Mouse (Mus musculus) kidney, adult 2 months (tissue): ENCODE results near the gene Caskin2. TPM values are rescaled to one million over a fixed set of nuclear protein-coding genes. Genes with fewer than 3 reads are reported as not detected.

Source experiments
- DNase-seq: peaks from one replicate; pipeline ENCODE4 v3.0.0; 2021
- H3K27ac ChIP-seq: fragments of 200-500 bp; 2 replicates; pipeline ENCODE4 v1.5.1; 2012; ENCODE audit warnings: low read depth, low read length, control low read depth, inconsistent platforms; ENCODE audit not compliant: insufficient read depth
- H3K27me3 ChIP-seq: fragments of 200-500 bp; replicated peaks from 2 replicates; pipeline ENCODE4 v1.6.1; 2012; ENCODE audit warnings: mild to moderate bottlenecking, moderate library complexity, low read length, inconsistent platforms; ENCODE audit not compliant: control insufficient read depth, insufficient read depth
- H3K36me3 ChIP-seq: fragments of 200-500 bp; 2 replicates; pipeline ENCODE4 v1.6.1; 2012; ENCODE audit warnings: mild to moderate bottlenecking, moderate library complexity, low read length, inconsistent platforms; ENCODE audit not compliant: control insufficient read depth, insufficient read depth
- H3K4me1 ChIP-seq: fragments of 200-500 bp; 2 replicates; pipeline ENCODE4 v1.6.1; 2011; ENCODE audit warnings: low read length; ENCODE audit not compliant: control insufficient read depth, insufficient read depth
- H3K4me3 ChIP-seq: fragments of 200-500 bp; 2 replicates; pipeline ENCODE4 v1.5.1; 2011; ENCODE audit warnings: mild to moderate bottlenecking, low read depth, low read length, control low read depth; ENCODE audit not compliant: insufficient read depth
- CTCF ChIP-seq: fragments of 200-500 bp; conservative IDR thresholded peaks from 2 replicates; pipeline ENCODE4 v1.5.1; 2011; ENCODE audit warnings: low read depth, mild to moderate bottlenecking, control low read depth, low read length, moderate library complexity, mixed read lengths; ENCODE audit not compliant: insufficient read depth, insufficient read length
- POLR2A ChIP-seq: fragments of 200-500 bp; IDR thresholded peaks from one replicate; pipeline ENCODE4 v1.6.1; 2011; ENCODE audit warnings: low read depth, low read length, control low read depth
- WGBS: fragments of 180-500 bp; shearing (Covaris S2); methylation state at CpG from one replicate; pipeline ENCODE4 v1.1.7; 2018; 5-methylcytosine and 5-hydroxymethylcytosine counted together
- polyA plus RNA-seq: library from polyadenylated mRNA; depleted of rRNA; stranded (reverse); fragments of >200 nt; gene quantifications from 2 replicates; pipeline ENCODE4 v1.2.3, GENCODE M21; 2012

The Caskin2 gene
- polyA plus RNA-seq, 1 experiment: 36.9 TPM

DNA sequence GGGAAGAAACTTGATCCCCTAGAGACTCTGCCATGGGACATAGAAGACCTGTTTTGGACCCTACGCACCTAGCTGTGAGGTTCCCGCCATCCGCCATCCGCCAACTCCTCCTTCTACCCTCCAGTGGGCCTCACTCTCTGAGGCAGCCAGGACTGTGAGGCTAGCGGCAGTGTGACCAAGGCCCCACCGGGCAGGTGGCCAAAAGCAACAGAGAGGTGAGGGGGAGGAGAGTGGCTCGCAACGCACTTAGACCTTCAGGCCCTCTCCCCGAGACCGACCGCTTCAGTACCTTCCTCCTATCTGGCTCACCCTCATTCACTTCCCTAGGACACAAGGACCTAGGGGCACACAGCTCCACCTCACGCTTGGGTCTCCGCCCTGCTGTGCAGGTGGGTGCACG lies 3.1 kb downstream of the Caskin2 start:
- TF ChIP-seq CTCF (no peak), POLR2A (no peak)
- H3K27me3 ChIP-seq: no peaks in the 10 kb centered on the region
- peak overlapping the region; percentile 49 for H3K27ac ChIP-seq
- WGBS: 10% methylated on average over 14 of the region's 14 CpGs
- H3K4me3 ChIP-seq: peak overlapping the region; percentile 81
- H3K4me1 ChIP-seq: peaks cover 34% of the 10 kb centered on the region; the same call in 1 of the 2 replicates
- H3K36me3 ChIP-seq: peaks cover 1% of the 10 kb centered on the region; the same call in 1 of the 2 replicates
- DNase-seq: peak; percentile 90

DNA sequence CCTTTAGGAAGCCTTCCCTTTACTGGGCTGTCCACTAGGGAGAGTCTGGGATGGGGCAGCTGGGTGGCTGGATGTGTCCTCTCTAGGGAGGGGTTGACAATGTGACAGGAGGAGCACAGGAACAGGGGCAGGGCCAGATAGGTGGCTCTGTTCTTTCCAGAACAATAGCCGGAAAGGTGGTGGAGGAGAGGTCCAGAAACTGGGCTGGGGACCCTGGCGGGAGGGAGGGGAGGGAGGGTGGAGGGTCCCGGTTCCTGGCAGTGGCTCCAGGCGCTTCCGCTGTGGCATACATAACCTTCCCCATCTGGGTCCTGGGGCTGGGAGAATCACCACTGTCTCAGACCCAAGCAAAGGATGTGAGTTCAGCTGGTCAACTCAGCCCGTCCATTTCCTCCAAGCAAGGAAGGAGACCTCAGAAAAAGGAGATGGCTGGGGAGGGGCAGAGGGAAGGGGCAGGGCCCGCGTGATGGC lies 4.1 kb downstream of the Caskin2 start:
- Histone ChIP-seq H3K36me3 (peaks cover 5% of the 10 kb centered on the region; the same call in 1 of the 2 replicates), H3K27me3 (no peaks in the 10 kb centered on the region), H3K4me3 (no peak overlapping the region), H3K27ac (peak overlapping the region; percentile 49), H3K4me1 (peaks cover 30% of the 10 kb centered on the region; the same call in 1 of the 2 replicates)
- peak; percentile 88 for DNase-seq
- WGBS: 57% methylated on average over 8 of the region's 8 CpGs
- TF ChIP-seq CTCF (no peak), POLR2A (no peak)

DNA sequence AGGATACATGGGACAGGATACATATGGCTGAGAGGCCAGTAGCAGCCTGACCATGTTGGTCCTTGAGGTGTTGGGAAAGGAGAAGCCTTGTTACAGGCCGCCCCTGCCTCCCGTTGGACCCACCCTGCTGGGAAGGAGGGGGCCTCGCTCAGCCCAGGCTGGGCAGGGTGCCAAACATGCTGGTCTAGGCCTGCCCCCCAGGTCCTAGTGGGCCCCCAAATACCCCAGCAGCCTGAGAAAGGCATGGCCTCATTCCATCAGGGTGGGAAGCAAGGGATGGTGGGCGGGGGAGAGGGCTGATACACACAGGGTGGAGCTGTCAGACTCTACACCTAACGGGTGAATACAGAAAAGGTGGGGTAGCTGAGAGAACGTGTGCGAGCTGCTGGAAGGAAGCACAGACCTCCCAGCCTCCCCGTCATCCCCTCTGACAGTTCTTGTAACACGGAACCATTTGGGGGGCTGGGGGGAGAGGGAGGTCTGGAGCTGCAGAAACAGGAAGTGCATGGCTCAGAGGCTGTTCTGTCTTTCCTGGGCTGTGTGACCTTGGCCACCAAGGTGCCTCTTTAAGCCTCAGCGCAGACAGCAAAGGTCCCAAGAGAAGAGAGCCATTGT lies 4.6 kb downstream of the Caskin2 start:
- H3K27ac ChIP-seq: peak overlapping the region; percentile 33
- no peaks in the 10 kb centered on the region for H3K27me3 ChIP-seq
- H3K36me3 ChIP-seq: peaks cover 5% of the 10 kb centered on the region; the same call in 1 of the 2 replicates
- H3K4me1 ChIP-seq: peaks cover 26% of the 10 kb centered on the region; the same call in 1 of the 2 replicates
- TF ChIP-seq CTCF (no peak), POLR2A (no peak)
- H3K4me3 ChIP-seq: 0 out of 2 replicates have a peak overlapping the region, but pooled peaks have one; percentile 1
- DNase-seq: peak; percentile 59
- whole genome bisulfite sequencing: 33% methylated on average over 10 of the region's 10 CpGs

DNA sequence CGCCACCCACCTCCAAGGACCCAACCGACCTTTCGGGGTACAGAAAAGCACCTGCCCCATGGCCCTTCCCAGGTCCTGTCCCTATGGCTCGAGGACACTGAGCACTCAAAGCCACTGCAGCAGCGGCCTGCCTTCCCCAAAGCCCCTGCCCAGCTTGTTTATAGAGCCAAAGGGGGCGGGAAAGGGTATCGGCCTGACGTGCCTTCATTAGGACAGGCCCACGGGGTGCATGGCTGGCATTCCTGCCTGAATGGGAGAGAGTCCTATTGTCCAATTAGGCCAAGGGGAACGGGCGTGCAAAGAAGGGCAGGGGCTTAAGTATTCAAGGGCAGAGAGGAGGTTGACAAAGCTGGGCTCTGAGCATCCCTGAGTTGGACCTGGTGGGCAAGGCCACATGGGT lies 5.5 kb downstream of the Caskin2 start:
- H3K36me3 ChIP-seq: peaks cover 5% of the 10 kb centered on the region; the same call in 1 of the 2 replicates
- H3K27ac ChIP-seq: 0 out of 2 replicates have a peak overlapping the region, but pooled peaks have one; percentile 33
- TF ChIP-seq POLR2A (no peak), CTCF (no peak)
- H3K4me3 ChIP-seq: no peak overlapping the region
- 67% methylated on average over 11 of the region's 11 CpGs for WGBS
- H3K27me3 ChIP-seq: no peaks in the 10 kb centered on the region
- peaks cover 26% of the 10 kb centered on the region; the same call in 1 of the 2 replicates for H3K4me1 ChIP-seq
- no peak for DNase-seq

DNA sequence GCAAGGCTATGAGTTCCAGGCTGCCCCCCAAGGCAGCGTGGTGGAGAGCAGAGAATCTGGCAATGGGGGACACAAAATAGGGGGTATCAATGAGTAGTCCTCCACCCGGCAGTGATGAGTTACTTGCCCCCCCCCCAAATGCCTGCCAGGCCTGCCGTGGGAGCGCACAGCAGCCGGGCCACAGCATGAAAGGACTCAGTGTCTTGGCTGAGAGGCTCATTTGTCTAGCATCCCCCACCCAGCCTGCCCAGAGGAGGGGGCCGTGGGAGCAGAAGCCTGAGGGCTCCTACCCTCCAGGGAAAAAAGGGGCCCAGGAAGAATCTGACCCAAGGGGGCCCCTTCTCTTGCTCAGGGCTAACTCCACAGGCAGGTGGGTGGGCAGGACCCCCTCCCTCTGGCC lies 6.1 kb downstream of the Caskin2 start:
- TF ChIP-seq CTCF: no peak
- no peak for TF ChIP-seq POLR2A
- no peak for DNase-seq
- WGBS: 88% methylated on average over 6 of the region's 6 CpGs
- Histone ChIP-seq H3K4me3 (no peak overlapping the region), H3K36me3 (peaks cover 8% of the 10 kb centered on the region; the same call in 1 of the 2 replicates), H3K27ac (no peak overlapping the region), H3K4me1 (peaks cover 23% of the 10 kb centered on the region; the same call in 1 of the 2 replicates), H3K27me3 (no peaks in the 10 kb centered on the region)

DNA sequence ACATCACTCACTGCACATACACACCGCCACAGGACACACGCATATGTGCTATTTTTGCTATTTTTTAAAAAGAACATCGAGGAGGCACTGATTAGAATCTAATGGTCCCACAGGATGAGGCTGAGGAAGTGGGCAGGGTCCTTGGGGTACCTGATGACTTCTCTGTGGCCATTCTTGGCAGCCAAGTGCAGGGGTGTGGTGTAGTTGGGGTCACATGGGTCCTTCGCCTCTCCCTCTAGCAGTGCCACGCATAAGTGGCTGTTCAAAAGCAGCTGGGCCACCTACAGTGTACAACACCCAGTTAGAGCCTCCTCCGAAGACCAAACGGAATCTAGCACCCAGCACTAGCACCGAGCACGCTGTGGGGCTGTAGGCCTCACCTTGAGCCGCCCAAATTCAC lies 7.3 kb downstream of the Caskin2 start:
- DNase-seq: peak; percentile 74
- Histone ChIP-seq H3K36me3 (peaks cover 12% of the 10 kb centered on the region), H3K27me3 (no peaks in the 10 kb centered on the region), H3K4me1 (peaks cover 19% of the 10 kb centered on the region; the same call in 1 of the 2 replicates), H3K27ac (no peak overlapping the region), H3K4me3 (no peak overlapping the region)
- TF ChIP-seq CTCF: no peak
- TF ChIP-seq POLR2A: no peak
- WGBS: 77% methylated on average over 10 of the region's 10 CpGs

DNA sequence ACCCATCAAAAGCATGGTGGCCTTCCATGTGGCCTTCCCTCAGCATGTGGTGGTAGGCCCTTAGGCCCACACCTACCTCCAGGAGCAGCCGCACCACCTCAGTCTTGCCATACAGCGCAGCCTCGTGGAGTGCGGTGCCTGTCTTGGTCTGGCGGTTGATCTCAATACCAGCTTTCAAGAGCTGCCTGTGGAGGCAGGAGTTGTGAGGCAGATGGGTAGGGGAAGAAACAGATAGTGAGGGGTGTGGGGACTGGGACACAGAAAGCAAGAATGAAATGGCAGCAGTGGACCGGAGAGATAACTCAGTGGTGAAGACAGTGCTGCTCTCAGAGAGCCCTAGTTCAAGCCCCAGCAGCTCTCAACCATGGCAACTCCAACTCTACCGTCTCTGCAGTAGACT lies 8.4 kb downstream of the Caskin2 start:
- Histone ChIP-seq H3K36me3 (peaks cover 16% of the 10 kb centered on the region), H3K27me3 (no peaks in the 10 kb centered on the region), H3K4me1 (peaks cover 9% of the 10 kb centered on the region; the same call in 1 of the 2 replicates), H3K4me3 (no peak overlapping the region), H3K27ac (no peak overlapping the region)
- TF ChIP-seq CTCF: no peak
- no peak for TF ChIP-seq POLR2A
- no peak for DNase-seq
- 94% methylated on average over 7 of the region's 7 CpGs for WGBS
